Mouse (Mus musculus): ENCODE results near the gene 0610010K14Rik.

0610010K14Rik gene

DNA sequence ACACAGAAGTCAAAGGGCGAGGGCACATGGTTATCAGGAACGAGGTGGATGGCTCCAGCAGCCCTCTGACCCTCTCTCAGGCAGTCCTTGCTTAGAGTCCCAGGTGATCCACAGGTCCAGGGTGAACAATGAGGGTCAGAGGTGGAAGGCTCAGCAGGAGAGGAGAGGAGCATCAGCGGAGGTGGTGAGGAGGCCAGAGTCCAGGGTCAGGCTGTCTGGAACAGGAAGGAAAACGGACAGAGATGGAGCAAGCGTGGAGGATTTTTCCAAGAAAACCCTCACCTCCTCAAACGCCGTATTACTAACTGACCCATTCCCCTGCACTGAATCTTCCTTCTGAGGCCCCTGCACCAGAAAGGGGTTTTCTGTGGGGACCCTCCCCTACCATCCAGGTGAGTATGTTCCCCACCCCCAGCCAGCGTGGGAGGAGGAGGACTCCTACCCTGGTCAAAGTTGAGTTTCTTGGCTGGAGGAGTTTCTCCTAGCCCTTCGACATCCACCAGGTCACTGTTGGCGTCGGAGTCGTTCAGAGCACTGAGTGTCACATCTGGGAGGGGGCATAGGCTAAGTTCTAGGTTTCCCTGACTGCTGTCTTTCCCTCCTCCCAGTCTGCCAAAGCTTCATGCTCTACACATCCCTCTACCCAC is 2.3 kb downstream of the 0610010K14Rik start:
- in situ Hi-C loops (cut with MseI, MboI): no loop called here

DNA sequence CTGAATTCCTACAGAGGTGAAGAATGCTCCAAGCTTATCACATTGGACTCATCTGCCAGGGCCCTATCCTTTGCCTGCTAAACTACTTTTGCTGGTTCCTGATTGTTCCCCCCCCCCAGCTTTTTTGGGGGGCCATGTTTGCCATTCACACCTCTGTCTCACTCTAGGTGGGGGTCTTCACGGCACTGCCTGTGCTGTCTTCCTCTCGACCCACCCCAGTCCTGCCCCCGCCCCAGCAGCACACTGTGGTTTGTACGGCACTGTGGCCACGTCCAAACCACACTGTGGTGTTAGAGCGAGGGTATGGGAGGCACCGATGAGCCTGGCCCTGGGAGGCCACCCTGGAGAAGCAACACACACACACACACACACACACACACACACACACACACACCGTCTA is 3.2 kb downstream of the 0610010K14Rik start:
- in situ Hi-C loops (cut with MseI, MboI): no loop called here

DNA sequence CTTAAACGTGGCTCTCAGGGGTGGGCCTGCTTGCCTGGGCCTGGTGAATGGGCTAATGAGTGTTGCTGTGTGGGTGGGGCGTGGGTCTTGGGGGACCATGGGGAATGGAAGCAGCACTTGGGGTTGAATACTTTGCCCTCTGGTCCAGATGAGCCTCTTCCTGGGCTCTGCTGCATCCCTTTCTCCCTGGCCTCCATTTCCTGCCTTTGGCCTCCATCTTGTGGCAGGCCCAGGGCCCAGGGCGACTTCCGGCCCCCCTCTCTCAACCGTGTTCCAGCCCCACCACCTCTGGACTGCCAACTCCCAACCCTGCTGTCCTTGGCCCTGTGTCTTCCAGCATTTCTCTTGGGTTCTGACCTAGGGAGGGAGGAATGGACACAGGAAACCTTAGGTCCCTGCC is 3.7 kb downstream of the 0610010K14Rik start:
- in situ Hi-C loops (cut with MseI, MboI): no loop called here

- in situ Hi-C loops (cut with MseI, MboI): no loop called here
Observed at GRCm38 (mm10) chr11:70233016-70233415, 4.7 kb downstream of the 0610010K14Rik start.

DNA sequence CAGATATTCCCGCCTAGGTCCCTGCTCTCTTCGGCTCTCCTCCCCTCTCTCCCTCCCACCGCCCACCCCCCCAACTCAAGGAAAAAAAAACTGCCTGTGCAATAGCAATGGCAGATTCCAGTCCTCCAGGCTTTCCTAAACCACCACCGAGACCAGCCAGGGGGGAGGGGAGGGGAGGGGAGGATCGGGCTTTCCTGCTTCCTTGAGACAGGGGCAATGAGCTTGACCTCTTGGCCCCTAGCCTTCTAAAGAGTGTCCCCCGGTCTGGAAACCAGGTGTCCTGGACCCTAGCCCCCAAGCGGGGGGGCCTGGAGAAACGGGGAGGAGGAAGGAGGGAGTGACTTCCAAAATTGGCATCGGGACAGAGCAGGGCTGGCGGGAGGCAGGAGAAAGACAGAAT is 5.2 kb downstream of the 0610010K14Rik start:
- in situ Hi-C loops (cut with MseI, MboI): no loop called here

GRCm38 (mm10) chr11:70230239-70230727 is 7.4 kb downstream of the 0610010K14Rik start:
- in situ Hi-C loops (cut with MseI, MboI): no loop called here

GRCm38 (mm10) chr11:70229260-70230010 is 8.3 kb downstream of the 0610010K14Rik start, which contains the start of gene Bcl6b:
Bcl6b (minus strand) TSS chr11:70229798.
- in situ Hi-C loops (cut with MseI, MboI): no loop called here

GRCm38 (mm10) chr11:70228828-70229227 is 8.9 kb downstream of the 0610010K14Rik start:
- in situ Hi-C loops (cut with MseI, MboI): no loop called here

GRCm38 (mm10) chr11:70227661-70228245 is 10.0 kb downstream of the 0610010K14Rik start:
- in situ Hi-C loops (cut with MseI, MboI): no loop called here

DNA sequence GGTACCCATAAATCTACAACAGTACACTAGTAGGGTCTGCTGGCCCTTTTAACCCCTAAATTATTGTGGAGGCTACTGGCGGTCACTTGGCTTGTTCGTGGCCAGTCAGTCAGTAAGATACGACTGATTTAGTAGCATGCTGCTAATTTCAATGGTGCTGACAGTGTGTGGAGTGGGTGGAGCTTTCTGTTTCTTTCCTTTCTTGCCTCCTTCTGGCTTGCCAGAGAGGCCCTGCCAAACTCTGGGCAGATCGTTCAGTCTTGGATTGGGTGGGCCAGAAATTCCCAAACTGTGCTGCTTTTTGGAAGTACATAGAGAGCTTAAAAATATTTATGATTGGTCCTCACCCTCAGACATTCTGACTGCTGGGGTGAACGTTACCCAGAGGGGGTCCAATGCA is 10.6 kb downstream of the 0610010K14Rik start:
- in situ Hi-C loops (cut with MseI, MboI): no loop called here

DNA sequence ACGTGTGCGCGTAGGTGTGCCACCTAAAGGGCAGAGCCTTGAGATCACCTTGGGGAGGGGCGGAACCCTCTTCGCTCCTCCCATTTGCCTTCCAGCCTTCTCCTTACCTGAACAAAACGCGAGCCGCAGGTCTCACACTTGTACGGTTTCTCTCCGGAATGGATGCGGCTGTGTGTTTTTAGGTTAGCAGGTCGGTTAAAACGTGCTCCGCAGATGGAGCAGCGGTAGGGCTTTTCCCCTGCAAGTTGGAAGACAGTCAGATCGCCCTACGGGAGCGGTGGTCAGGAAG is 11.2 kb downstream of the 0610010K14Rik start:
- in situ Hi-C loops (cut with MseI, MboI): no loop called here

GRCm38 (mm10) chr11:70225798-70226601 is 11.7 kb downstream of the 0610010K14Rik start:
- in situ Hi-C loops (cut with MseI, MboI): no loop called here

DNA sequence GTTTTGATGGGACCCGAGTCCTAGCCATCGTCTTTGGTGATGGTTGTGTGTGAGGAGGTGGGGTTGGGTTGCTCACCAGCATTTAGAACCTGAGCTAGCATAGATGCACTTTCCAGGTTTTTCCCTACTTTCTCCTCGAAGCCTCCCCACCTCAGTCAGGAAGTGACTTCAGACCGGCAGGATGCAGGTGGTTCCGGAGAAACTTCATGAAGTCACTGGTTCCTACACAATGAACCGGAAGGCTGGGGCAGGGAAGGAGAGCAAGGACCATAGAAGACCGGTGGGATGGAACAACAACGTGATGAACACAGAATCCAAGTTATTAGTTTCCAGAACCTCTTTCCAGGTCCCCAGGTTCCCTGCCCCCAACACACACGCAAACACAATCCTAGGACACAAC is 14.0 kb downstream of the 0610010K14Rik start:
- in situ Hi-C loops (cut with MseI, MboI): no loop called here

DNA sequence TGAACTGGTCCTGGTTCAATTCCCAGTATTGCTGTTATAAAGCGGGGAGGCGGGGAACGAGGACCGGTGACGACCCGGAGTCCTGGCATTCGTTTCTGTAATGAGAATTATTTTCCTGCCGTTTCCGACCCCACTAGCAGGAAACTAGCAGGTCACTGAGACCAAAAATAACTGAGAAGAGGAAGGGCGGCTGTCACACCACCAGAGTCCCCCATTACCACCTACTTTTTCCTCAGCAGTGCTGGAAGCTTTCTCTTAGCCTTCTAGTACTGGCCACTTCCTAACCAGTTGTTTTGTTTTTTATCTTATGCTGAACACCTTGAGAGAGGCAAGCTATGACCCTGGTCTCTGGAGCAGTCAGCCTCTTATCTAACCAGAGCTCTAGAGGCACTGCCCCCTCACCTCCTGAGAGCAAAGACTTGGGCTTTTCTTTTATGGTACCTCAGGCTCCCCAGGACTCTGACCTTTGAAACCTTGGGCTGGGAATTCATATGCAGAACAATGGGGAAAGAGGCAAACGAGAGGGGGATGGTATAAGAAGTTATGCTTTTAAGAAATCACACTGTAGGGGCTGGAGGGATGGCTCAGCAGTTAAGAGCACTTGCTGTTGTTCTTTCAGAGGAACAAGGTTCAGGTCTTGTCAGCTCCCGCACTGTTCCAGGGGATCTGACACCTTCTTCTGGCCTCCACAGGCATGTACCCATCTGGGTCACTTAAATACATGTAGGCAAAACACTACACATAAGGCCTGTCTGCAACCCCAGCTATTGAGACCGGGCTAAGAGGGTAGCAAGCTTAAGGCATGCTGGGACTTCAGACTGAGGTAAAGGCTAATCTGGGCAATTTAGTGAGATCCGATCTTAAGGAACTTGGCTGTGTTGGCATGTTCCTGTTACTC is 15.9 kb downstream of the 0610010K14Rik start:
- in situ Hi-C loops (cut with MseI, MboI): no loop called here

- in situ Hi-C loops (cut with MseI, MboI): no loop called here
Observed at GRCm38 (mm10) chr11:70220731-70221602, 16.7 kb downstream of the 0610010K14Rik start, which contains the start of gene Slc16a13. Slc16a13 (minus strand) TSS chr11:70221064.

DNA sequence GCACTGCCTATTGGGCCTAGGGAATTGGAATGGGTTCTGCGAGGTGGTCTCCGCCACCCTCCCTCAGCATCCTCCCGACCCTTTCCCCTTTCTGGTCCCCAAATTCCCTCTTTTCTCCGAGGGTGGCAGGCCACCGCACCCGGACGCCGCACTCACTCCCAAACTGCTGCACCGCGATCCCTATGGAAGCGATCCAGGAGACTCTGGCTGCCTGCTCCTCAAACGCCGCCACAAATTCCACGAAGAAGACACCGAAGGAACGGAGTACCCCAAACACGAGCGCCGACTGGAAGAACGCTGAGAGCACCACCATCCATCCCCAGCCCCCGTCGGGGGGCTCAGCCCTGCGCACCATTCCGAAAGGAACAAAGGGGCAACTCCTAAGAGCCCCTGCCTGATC is 17.4 kb downstream of the 0610010K14Rik start:
- in situ Hi-C loops (cut with MseI, MboI): no loop called here

- in situ Hi-C loops (cut with MseI, MboI): no loop called here
Observed at GRCm38 (mm10) chr11:70219873-70220272, 17.8 kb downstream of the 0610010K14Rik start.

GRCm38 (mm10) chr11:70218741-70219470 is 18.8 kb downstream of the 0610010K14Rik start:
- in situ Hi-C loops (cut with MseI, MboI): no loop called here

DNA sequence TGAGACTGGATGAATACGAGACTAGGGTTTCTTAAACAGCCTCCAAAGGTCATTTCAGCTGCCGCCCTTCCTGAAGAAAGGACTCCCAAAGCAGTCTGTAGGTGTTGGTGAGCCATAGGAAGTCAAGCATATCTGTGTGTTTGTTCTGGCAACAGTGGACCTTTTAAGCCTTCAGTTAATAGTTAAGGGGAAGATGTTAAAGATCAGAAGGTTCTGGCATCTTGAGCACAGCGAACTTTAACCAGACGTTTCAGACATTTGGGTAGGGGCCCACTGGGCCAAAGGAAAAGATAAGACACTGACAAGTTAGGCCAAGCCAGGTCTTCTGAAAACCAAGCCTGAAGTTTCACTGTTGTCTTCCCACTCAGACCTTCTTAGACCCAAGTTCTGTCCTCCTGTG is 19.7 kb downstream of the 0610010K14Rik start:
- in situ Hi-C loops (cut with MseI, MboI): no loop called here

All from mouse trophoblast stem cell (cell line).